Mouse (Mus musculus): ENCODE data around the gene Ube3c.

The Ube3c gene

DNA sequence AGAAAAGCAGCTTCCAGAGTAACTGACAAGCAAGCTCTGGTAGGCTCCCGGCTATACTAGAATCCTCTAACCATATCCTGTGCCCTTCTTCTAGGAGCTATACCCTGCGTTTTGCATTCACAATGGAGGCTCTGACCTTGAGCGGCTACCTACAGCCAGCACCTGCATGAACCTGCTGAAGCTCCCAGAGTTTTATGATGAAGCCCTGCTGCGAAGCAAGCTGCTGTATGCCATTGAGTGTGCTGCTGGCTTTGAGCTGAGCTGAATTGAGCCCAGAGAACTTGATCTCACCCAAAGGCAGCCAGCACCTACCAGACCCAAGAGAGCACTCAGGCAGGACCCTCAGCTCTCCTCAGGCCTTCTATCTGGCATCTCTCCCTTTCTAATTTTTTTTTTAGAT, 105.3 kb downstream of the Ube3c start:
- DNase-seq = no peak

DNA sequence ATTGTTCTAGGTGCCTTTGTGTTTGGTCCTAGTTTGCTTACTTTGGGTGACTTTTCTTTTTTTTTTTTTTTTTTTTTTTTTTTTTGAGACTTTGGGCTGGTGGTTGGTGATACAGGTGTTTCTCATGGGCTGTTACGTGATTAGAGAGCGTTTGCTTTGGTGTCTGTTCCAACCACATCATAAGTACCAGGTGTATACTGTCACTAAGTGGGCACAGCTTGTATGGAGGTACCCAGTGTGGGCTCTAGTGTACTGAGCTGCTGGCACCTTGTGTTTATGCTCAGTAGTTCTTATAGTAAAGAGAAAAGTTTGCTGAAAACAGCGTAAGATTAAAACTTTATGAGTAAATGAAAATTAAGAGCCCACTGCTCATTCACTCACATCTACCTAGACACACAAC, 107.4 kb downstream of the Ube3c start:
- DNase-seq = no peak

DNA sequence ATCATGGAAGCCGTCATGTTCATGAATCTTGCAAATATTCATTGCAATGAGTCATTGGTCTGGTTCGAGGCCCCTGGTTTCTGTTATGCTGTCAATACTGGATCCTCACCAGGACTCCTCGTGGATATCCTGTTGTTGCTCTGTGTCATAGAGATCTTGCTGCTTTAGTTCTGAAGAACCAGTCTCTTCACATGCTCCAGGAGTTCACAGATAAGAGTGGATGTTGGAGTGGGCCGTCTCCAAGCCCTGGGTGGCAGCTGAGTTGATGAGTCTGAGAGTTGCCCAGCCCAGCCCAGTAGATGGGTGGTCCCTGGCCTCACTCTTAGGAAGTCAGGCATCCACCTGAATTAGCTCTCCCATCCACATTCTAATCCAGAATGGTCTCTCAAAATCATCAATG, 116.0 kb downstream of the Ube3c start:
- DNase-seq = no peak

DNA sequence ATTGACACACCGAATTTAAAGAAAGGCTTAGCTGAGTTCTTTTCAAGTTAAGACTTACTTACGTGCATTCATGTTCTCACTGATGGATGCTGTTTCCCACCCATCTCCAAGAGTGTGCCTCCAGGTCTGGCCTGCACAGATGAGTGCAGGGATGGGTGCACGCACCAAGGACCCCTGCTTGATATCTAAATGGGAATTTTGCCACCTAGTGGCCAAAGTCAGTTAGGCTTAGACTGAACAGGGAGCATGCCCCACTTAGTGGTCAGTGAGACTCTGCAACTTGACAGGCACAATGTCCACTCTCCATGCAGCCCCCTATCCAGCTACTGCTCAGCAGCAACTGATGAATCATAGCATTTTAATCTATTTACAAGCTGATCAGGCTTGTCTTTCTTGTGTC, 118.6 kb downstream of the Ube3c start:
- no peak for DNase-seq

DNA sequence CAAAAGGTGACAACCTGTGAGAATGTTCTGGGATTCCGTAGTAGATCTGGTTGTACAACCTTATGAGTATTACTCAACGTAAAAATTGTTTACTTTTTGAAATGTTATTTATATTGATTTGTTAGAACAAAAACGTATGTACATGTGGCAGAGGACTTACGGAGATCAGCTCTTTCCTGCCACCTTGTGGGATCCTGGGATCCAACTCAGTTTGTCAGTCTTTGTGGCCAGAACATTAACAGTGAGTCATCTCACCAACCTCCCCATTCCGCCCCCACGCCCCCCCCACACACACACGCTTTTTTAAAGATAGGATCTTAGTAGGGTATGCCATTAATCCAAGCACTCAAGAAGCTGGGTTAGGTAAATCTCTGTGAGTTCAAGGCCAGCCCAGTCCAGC, 119.3 kb downstream of the Ube3c start:
- DNase-seq = no peak

DNA sequence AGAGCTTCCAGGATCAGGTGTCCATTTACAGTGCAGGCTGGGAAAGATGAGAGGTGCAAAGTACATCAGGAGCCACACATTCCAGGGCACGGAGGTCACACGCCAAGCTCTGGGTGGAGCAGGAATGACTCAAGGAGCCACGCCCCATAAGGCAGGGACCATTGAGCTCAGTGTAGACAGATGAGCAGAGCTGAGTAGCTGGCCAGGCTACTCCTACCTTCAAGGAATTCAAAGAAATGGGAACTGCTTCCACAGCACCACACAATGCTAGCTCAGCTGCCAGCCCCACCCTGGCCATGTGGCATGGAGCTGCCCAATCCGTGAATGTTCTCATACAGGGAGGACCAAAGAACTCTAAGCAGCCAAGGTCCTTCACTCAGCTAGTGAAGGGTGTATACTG, 129.5 kb downstream of the Ube3c start:
- no peak for DNase-seq

DNA sequence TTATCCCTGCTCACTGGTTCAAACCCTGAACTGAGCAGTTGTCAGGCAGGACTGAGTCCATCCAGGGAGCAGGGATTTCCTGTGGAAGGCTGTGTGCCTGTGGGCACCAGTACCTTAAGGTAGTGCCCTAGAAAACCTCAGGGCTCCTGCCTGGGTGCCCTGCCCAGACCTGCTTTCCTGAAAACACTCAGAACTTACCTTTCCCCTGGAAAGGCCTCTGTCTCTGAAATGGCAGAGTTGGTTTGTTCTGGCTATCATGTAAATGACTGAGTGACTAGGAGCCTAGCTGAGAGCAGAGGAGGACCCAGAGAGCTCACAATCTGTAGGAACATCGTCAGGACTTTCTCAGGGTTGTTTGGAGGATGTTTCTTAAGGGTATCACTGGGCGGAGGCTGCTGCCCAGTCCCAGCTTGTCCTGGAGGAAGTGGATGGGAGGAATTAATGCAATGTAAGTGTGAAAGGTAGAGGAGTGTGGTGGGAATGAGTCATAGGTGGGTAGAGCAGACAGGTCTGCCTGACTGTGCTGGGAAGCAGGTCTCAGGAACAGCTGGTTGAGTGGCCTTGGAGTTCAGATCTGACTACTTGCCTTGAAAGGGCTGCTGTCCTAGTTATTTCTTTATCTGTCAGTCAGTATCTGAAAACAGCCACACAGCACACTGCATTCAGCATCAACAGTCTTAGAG, 130.6 kb downstream of the Ube3c start:
- peak; percentile 12 for DNase-seq

DNA sequence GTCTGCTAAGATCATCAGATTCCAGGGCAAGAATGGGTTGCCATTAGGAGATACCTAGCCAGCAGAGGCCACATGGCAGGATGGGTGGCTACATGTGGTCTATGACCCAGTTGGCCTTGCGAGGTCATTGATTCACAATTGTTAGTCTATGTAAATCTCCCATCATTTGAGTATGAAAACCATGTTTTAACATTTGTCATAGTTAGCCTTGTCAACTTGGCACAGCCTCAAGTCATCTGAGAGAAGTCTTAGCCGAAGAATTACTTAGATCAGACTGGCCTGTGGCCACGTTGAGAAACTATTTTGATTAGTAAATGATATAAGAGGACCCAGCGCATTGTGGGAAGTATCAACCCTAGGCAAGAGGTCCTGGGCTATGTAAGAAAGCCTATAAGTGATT, 138.2 kb downstream of the Ube3c start:
- DNase-seq = no peak

DNA sequence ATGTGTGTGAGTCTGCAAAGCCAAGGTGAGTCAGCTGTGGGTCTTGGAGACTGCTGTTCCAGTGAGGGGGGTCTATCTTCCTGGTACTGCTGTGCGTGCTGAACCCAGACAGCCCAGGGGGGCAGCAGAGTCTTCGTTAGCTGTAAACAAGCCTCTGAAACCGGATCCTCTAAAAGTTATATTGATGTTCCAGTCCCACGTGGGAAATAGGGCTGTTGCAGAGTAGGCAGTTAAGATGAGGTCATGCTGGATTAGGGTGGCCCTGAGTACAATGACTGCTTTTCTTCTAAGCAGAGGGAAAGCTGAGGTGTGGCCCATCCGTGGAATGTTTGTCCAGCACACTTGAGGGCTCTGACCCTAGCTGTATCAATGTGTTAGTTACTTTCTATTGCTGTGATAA, 139.2 kb downstream of the Ube3c start:
- no peak for DNase-seq

DNA sequence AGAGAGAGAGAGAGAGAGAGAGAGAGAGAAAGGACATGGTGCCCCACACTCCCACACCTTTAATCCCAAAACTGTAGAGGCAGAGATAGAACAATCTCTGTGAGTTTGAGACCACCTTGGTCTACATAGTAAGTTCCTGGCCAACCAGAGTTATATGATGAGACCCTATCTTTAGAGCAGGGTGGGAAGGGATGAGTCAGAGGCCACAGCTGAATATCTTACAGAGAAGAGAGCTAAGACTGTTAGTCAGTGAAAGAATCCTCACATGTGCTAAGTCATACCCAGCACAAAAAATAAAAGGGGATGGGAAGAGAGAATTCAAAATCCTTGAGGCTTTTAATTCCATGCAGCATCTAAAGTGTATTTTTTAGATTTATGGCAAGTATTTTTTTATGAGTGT, 142.6 kb downstream of the Ube3c start:
- DNase-seq = no peak

DNA sequence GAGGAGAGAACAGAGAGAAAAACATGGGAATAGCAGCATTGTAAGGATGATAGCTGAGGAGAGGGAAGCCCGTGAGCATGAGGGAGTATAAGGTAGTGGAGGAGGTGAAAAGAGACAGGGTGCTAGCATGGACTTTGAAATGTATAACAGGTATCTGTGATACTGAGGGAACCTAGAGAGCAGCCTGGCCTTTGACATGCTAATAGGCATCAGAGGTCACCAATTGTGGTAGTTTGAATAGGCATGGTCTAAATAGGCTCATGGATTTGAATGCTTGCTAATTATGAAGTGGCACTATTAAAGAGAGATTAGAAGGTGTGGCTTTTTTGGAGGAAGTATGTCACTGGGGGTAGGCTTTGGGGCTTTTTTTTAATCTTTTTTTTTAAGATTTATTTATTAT, 143.9 kb downstream of the Ube3c start:
- DNase-seq = no peak

DNA sequence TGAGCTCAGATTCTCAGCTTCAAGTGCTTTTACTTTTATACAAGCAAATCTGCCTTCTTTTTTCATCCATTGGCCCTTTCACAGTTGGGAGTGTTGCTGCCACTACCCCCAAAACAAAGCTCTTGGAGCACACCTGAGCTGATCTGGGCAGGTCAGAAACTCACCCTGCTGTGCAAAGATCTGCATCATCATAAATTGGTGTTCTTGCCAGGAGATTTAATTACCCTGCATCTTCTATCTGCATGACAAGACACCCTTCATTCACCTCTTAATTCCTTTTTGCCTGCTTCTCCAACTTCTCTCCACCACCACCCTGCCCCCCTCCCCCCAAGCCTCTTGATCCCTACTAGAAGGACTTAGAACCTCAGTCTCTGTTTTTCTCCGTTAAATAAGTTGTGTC, 152.1 kb downstream of the Ube3c start:
- no peak for DNase-seq

DNA sequence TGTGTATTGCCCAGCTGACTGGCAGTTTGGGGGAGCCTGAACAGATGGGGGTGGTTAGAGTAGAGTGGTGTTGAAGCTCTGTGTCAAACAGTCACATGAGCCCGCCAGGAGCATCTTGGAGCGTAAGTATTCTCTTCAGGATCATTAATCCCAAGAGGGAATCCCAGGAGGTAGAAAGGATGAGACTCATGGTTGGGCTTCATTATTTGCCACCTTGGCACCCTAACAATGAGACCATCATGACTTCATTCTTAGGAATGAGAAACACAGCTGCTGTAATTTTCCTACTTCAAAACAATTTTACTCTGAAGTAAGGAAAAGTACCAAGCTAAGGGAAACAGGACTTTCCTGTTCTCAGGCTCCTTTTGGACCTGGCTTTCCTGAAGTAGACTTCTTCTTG, 156.3 kb downstream of the Ube3c start:
- DNase-seq = no peak

All from right cerebral cortex, postnatal 25 days (tissue).